ENCODE assay signal across 19 mouse cellular contexts in genomic region chr12:75612711-75613110, GRCm38 (mm10). TPM values are rescaled to one million over a fixed set of nuclear protein-coding genes. Genes with fewer than 3 reads are reported as not detected.
DNase-seq lines count a peak whose midpoint lies in the region; ATAC-seq lines count a peak whose summit lies in the region.
"Had no signal": no experiment of that assay in that cellular context is flagged by ENCODE, and none has a peak within 500 bp of the region (broad histone marks: within the 10 kb centered on the region; RNA-seq: fewer than 3 reads in every experiment).

No protein-coding gene starts in this region.

- no peaks in the 10 kb centered on the region for H3K36me3 ChIP-seq in forebrain, embryonic 14.5 days (ENCODE audit: control insufficient read depth, insufficient read depth, low read length)
- no peaks in the 10 kb centered on the region for H3K36me3 ChIP-seq in forebrain, embryonic 12.5 days (replicated peaks)
- H3K36me3 ChIP-seq in midbrain, embryonic 14.5 days (ENCODE audit: control insufficient read depth, insufficient read depth, low read length) = no peaks in the 10 kb centered on the region
- H3K36me3 ChIP-seq: embryonic facial prominence, embryonic 12.5 days; heart, embryonic 13.5 days; midbrain, embryonic 12.5 days; neural tube, embryonic 15.5 days had no signal

- H3K4me2 ChIP-seq in forebrain, embryonic 14.5 days (ENCODE audit: low read length) = no peak overlapping the region
- no peak overlapping the region for H3K4me2 ChIP-seq in forebrain, embryonic 12.5 days
- H3K4me2 ChIP-seq in midbrain, embryonic 14.5 days (ENCODE audit: low read length) = no peak overlapping the region
- H3K4me2 ChIP-seq: embryonic facial prominence, embryonic 12.5 days; heart, embryonic 13.5 days; midbrain, embryonic 12.5 days; neural tube, embryonic 15.5 days had no signal

- 75% methylated on average over 7 of the region's 7 CpGs for WGBS in forebrain, embryonic 14.5 days
- WGBS in forebrain, embryonic 12.5 days = 88% methylated on average over 7 of the region's 7 CpGs
- WGBS in midbrain, embryonic 14.5 days = 88% methylated on average over 7 of the region's 7 CpGs

- no peaks in the 10 kb centered on the region for H3K27me3 ChIP-seq in forebrain, embryonic 14.5 days (replicated peaks; ENCODE audit: control insufficient read depth, insufficient read depth, low read length)
- H3K27me3 ChIP-seq in forebrain, embryonic 12.5 days = no peaks in the 10 kb centered on the region; the same call in 1 of the 2 replicates
- H3K27me3 ChIP-seq in midbrain, embryonic 14.5 days (ENCODE audit: control insufficient read depth, insufficient read depth, low read length) = no peaks in the 10 kb centered on the region
- H3K27me3 ChIP-seq: embryonic facial prominence, embryonic 12.5 days; heart, embryonic 13.5 days; midbrain, embryonic 12.5 days; neural tube, embryonic 15.5 days had no signal

- no peak overlapping the region for H3K4me3 ChIP-seq in forebrain, embryonic 14.5 days (ENCODE audit: low read depth, low read length)
- no peak overlapping the region for H3K4me3 ChIP-seq in forebrain, embryonic 12.5 days (replicated peaks)
- no peak overlapping the region for H3K4me3 ChIP-seq in midbrain, embryonic 14.5 days (replicated peaks; ENCODE audit: low read depth, low read length)
- H3K4me3 ChIP-seq: embryonic facial prominence, embryonic 12.5 days; heart, embryonic 13.5 days; midbrain, embryonic 12.5 days; neural tube, embryonic 15.5 days had no signal

- ATAC-seq in forebrain, embryonic 14.5 days = no peak
- no peak for ATAC-seq in forebrain, embryonic 12.5 days (ENCODE audit: low FRiP score)
- no peak for ATAC-seq in midbrain, embryonic 14.5 days (ENCODE audit: low FRiP score, low TSS enrichment)

- no peak overlapping the region for H3K9ac ChIP-seq in forebrain, embryonic 14.5 days (ENCODE audit: low read length)
- H3K9ac ChIP-seq in forebrain, embryonic 12.5 days = no peak overlapping the region
- no peak overlapping the region for H3K9ac ChIP-seq in midbrain, embryonic 14.5 days (replicated peaks; ENCODE audit: low read length)
- H3K9ac ChIP-seq: embryonic facial prominence, embryonic 12.5 days; heart, embryonic 13.5 days; midbrain, embryonic 12.5 days; neural tube, embryonic 15.5 days had no signal

- DNase-seq in forebrain, embryonic 14.5 days (ENCODE audit: low spot score) = peak; percentile 14
- peak; percentile 88 for DNase-seq in brain, adult 2 months (ENCODE audit: low read depth, low spot score)
- peak; percentile 49 for DNase-seq in cerebellum, adult 18-20 months
- peak; percentile 29 to 44 for DNase-seq in cerebellum, postnatal 36 days
- no peak for DNase-seq in midbrain, embryonic 14.5 days
- DNase-seq in Muller cell, postnatal 12 days (ENCODE audit: inconsistent ontology term) = no peak
- no peak for DNase-seq in kidney, postnatal 4 days
- DNase-seq: adrenal gland, postnatal 25 days; heart, postnatal 4 days; kidney, adult 2 months; kidney, postnatal 14 days; lung, adult 18-20 months; thymus, postnatal 4 days had no signal

- no peaks in the 10 kb centered on the region for H3K4me1 ChIP-seq in forebrain, embryonic 14.5 days (ENCODE audit: control insufficient read depth, insufficient read depth, low read length)
- H3K4me1 ChIP-seq in forebrain, embryonic 12.5 days = no peaks in the 10 kb centered on the region
- H3K4me1 ChIP-seq in midbrain, embryonic 14.5 days (ENCODE audit: control insufficient read depth, insufficient read depth, low read length) = no peaks in the 10 kb centered on the region
- H3K4me1 ChIP-seq: embryonic facial prominence, embryonic 12.5 days had no signal

- H3K9me3 ChIP-seq in forebrain, embryonic 14.5 days (replicated peaks; ENCODE audit: control insufficient read depth, low read length) = no peaks in the 10 kb centered on the region
- H3K9me3 ChIP-seq in forebrain, embryonic 12.5 days = no peaks in the 10 kb centered on the region
- H3K9me3 ChIP-seq in midbrain, embryonic 14.5 days (ENCODE audit: control insufficient read depth, low read length) = no peaks in the 10 kb centered on the region; the same call in 1 of the 2 replicates
- H3K9me3 ChIP-seq: embryonic facial prominence, embryonic 12.5 days; heart, embryonic 13.5 days; midbrain, embryonic 12.5 days; neural tube, embryonic 15.5 days had no signal

- no peak overlapping the region for H3K27ac ChIP-seq in forebrain, embryonic 14.5 days (ENCODE audit: low read depth, low read length)
- no peak overlapping the region for H3K27ac ChIP-seq in forebrain, embryonic 12.5 days
- no peak overlapping the region for H3K27ac ChIP-seq in midbrain, embryonic 14.5 days (replicated peaks; ENCODE audit: low read depth, low read length)
- H3K27ac ChIP-seq: embryonic facial prominence, embryonic 12.5 days; heart, embryonic 13.5 days; macrophage; midbrain, embryonic 12.5 days; neural tube, embryonic 15.5 days had no signal

RNA-seq across cellular contexts. Expression of gene Ppp2r5e, which starts 16.7 kb away (rescaled TPM):
- 25.8 and 26.9 TPM in 2 replicates for polyA plus RNA-seq in forebrain, embryonic 14.5 days (2014; fragmentation: Nextera tagmentation; extraction: Ambion mirVana)
- 27.4 and 28.3 TPM in 2 replicates for polyA plus RNA-seq in forebrain, embryonic 12.5 days (2016; fragmentation: Nextera tagmentation; extraction: Ambion mirVana)
- 29.0 and 30.3 TPM in 2 replicates for polyA plus RNA-seq in midbrain, embryonic 14.5 days (2014; fragmentation: Nextera tagmentation; extraction: Ambion mirVana)

RNA-seq across cellular contexts. Expression of gene Wdr89, which starts 56.6 kb away (rescaled TPM):
- polyA plus RNA-seq in forebrain, embryonic 14.5 days (2014; fragmentation: Nextera tagmentation; extraction: Ambion mirVana) = 5.6 and 6.6 TPM in 2 replicates
- 9.0 and 9.7 TPM in 2 replicates for polyA plus RNA-seq in forebrain, embryonic 12.5 days (2016; fragmentation: Nextera tagmentation; extraction: Ambion mirVana)
- polyA plus RNA-seq in midbrain, embryonic 14.5 days (2014; fragmentation: Nextera tagmentation; extraction: Ambion mirVana) = 5.4 and 6.2 TPM in 2 replicates

Comparison
In these comparisons a context has a peak if more than half of its experiments do, and no peak if none do; other contexts are left out.
1. DNase-seq: peak in forebrain, embryonic 14.5 days (single experiment), brain, adult 2 months (single experiment), cerebellum, adult 18-20 months (2 of 2) and cerebellum, postnatal 36 days (2 of 2); none in midbrain, embryonic 14.5 days (single experiment), Muller cell, postnatal 12 days (single experiment) and kidney, postnatal 4 days (0 of 2).